Mouse (Mus musculus): ENCODE data around the gene Ccdc85c.

DNA sequence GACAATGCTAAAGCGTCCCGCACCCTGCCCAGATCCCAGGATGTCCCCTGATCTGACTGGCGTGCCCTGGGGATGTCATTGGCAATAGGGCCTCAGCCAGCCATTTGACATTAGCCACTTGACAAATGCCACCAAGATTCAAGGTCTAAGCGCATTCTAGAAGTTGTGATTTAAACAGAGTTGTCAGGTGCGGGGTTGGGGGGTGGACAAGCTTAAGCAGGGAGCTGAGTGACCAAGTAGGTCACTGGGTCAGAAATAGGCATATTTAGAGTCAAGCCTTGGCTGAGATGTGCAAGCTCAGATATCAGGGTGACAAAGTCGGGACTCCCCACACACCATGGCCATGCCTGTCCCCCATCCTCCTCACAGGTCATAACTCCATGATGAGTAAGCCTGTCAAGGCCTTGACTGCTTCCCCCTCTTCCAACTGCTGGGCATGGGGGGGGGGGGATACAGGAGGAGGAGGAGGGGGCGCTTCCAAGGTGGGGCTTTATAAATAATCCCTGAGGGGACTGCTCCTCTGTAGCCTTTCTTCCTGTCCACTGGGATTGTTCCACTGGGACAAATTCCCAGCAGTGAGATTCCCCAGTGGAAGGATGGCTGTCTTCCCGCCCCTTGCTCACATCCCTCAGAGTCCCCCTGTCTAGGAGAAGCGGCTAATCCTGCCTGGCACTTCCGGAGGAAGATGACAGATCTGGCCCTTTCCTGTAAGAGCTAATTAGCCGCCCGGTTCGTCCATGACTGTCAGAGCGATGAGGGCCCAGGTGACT, 9.4 kb upstream of the Ccdc85c start:
- TF ChIP-seq CTCF (IDR thresholded peaks at IDR 0.05; ENCODE audit: borderline replicate concordance, insufficient read depth, low read depth, low read length) (no peak), POLR2A (IDR thresholded peaks at IDR 0.05; ENCODE audit: borderline replicate concordance, insufficient read depth, low read length) (no peak)

Data from cerebellum, adult 2 months (tissue).